Mouse (Mus musculus) heart, postnatal 10 days (tissue): ENCODE data around the gene Pip4k2b. TPM values are rescaled to one million over a fixed set of nuclear protein-coding genes. Genes with fewer than 3 reads are reported as not detected.
"Not testable (repeated sequence)": the region's sequence is repeated elsewhere in the genome, so short reads cannot be mapped to it uniquely, and the experiment has no call there.

Source experiments
- DNase-seq, 2 experiments: peaks; one replicate each; pipeline ENCODE4 v3.0.0; 2021
- intact Hi-C: fragments of 180-260 bp; cut with DNase I; formaldehyde crosslinking; loops from one replicate; pipeline ENCODE4 v1.15.1; 2025
- total RNA-seq, 2 experiments: library from RNA; stranded (reverse); gene quantifications; 2 replicates each; pipeline ENCODE4 v1.2.3; 2021

The Pip4k2b gene
- total RNA-seq, result 10 to 100 TPM; 19.4 to 26.7 TPM

GRCm38 (mm10) chr11:97744063-97744717 lies at the start of gene Pip4k2b:
TSS of gene Pip4k2b (minus strand) at chr11:97744704.
- DNase-seq, result no peak

DNA sequence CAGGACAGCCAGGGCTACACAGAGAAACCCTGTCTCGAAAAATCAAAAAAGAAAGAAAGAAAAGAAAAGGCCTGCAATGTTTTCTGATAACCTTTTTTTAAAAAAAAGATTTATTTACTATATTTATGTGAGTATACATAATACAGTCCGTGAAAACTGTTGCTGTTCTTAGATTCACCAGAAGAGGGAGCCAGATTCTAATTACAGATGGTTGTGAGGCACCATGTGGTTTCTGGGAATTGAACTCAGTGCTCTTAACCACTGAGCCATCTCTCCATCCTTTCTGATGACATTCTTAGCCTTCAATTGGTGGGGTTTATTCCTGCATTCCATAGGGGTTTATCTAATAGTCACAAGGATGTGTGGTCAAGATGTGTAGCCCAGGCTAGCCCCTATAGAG lies 48.7 kb upstream of the Pip4k2b start:
- DNase-seq, result peak in 1 of 2 experiments; percentile 76
- intact Hi-C loops, result no loop called here

More at GRCm38 (mm10) chr11:97744063-97744717, at the start of gene Pip4k2b:
- intact Hi-C loops, result loop anchor here (1.0 kb wide), 1 partner anchor 41 kb away; the partner anchor contains the start of gene Psmb3

- intact Hi-C loops, DNase-seq: not testable (repeated sequence)
These were observed 46.4 kb upstream of the Pip4k2b start for GRCm38 (mm10) chr11:97790778-97791438.

DNA sequence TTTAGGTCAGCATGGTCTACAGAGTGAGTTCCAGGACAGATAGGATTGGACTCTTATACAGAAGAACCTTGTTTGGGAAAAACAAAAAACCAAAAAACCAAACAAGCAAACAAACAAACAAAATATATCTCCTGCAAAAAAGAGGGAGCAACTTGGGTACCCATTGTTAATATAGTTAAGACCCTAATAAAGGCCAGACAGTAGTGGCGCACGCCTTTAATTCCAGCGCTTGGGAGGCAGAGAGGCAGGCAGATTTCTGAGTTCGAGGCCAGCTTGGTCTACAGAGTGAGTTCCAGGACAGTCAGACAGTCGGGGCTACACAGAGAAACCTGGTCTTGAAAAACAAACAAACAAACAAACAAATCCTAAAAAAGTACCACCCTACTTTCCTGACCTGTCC lies 45.2 kb upstream of the Pip4k2b start:
- intact Hi-C loops, result no loop called here
- no peak for DNase-seq

DNA sequence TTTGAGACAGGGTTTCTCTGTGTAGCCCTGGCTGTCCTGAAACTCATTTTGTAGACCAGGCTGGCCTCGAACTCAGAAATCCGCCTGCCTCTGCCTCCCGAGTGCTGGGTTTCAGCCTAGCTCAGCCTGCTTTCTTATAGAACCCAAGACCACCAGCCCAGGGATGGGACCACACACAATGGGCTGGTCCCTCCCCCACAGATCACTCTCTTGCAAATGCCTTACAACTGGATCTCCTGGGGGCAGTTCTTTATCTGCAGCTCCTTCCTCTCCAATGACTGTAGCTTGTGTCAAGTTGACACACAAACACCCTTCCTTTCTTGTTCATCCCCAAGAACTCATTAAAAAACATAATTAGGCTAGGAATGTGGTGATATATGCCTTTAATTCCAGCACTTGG lies 43.5 kb upstream of the Pip4k2b start:
- no peak for DNase-seq
- intact Hi-C loops, result no loop called here

- DNase-seq, result no peak
- intact Hi-C loops, result loop anchor here (5.0 kb wide), 1 partner anchor 205 kb away; the partner anchor contains the start of gene Plxdc1
These were observed 38.0 kb upstream of the Pip4k2b start for GRCm38 (mm10) chr11:97782564-97782895.

GRCm38 (mm10) chr11:97781832-97782563 lies 37.5 kb upstream of the Pip4k2b start, which contains the start of gene Rpl23:
TSS of gene Rpl23 (minus strand) at chr11:97782437.
- intact Hi-C loops, result loop anchor here (5.0 kb wide), 1 partner anchor 205 kb away; the partner anchor contains the start of gene Plxdc1

GRCm38 (mm10) chr11:97781478-97781831 lies 37.0 kb upstream of the Pip4k2b start:
- intact Hi-C loops, result loop anchor here (5.0 kb wide), 1 partner anchor 206 kb away; the partner anchor contains the start of gene Plxdc1
- DNase-seq, result no peak

More at GRCm38 (mm10) chr11:97781832-97782563, 37.5 kb upstream of the Pip4k2b start, which contains the start of gene Rpl23:
- peak; percentile 99 to 100 for DNase-seq

DNA sequence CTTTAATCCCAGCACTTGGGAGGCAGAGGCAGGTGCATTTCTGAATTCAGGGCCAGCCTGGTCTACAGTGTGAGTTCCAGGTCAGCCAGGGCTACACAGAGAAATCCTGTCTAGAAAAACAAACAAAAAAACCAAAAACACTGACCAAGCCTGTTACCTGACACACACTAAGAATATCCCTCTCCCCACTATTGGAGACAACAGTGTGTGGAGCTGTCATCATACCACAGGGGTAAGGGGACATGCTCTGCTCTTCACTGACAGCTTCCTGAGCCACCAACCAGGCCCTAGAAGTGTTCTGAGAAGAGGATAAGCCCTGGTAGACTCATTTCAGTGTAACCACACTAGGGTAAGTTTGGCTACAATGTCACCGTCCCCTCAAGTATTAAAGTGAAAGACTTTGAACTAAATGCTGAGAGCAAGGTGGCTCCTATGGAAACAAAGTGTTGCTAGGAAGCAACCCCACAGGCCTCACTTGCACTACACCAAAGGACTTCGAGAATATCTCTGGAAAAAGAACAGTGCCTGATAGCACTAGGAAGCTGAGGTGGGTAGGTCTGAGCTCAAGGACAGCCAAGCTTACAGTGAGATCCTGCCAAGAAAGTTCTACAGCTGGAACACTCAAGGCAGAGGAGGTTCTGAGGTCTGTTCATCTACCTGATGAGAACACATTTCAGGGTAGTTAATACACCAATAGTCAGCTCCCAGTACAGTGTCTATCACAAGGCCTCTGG lies 35.6 kb upstream of the Pip4k2b start:
- no peak for DNase-seq
- intact Hi-C loops, result loop anchor here (5.0 kb wide), 1 partner anchor 207 kb away; the partner anchor contains the start of gene Plxdc1

DNA sequence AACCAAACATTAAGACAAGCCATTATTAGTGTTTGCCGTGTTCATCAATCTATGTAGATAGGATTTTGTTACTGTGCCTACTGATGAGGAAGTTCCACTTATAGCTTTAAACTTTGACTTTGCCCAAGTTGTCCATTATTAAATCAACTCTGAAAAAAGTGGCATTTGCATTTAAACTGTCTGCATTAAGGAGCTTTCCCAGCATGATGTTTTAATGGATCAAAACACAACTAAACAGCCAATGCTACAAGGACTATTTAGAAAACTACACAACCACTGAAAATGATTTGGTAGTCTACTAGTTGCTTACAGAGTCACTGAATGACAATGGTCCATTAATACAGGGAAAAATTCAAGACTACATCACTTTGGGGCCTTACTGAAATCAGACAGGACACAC lies 34.4 kb upstream of the Pip4k2b start:
- intact Hi-C loops, result no loop called here
- no peak for DNase-seq

DNA sequence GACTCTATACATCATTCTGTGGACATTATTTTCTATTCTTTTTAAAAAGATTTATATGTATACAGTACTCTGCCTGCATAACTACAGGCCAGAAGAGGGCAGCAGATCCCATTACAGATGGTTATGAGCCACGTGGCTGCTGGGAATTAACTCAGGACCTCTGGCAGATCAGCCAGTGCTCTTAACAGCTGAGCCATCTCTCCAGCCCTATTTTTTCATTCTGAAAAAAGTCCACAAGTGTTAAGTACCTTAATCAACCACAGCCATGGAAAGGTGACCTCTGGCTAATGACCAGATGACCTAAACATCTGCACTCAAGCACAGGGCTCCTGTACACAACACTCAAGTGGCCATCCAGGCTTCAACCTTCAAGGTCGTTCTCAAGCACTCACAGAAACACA lies 32.6 kb upstream of the Pip4k2b start:
- intact Hi-C loops, result no loop called here
- peak; percentile 24 to 38 for DNase-seq

DNA sequence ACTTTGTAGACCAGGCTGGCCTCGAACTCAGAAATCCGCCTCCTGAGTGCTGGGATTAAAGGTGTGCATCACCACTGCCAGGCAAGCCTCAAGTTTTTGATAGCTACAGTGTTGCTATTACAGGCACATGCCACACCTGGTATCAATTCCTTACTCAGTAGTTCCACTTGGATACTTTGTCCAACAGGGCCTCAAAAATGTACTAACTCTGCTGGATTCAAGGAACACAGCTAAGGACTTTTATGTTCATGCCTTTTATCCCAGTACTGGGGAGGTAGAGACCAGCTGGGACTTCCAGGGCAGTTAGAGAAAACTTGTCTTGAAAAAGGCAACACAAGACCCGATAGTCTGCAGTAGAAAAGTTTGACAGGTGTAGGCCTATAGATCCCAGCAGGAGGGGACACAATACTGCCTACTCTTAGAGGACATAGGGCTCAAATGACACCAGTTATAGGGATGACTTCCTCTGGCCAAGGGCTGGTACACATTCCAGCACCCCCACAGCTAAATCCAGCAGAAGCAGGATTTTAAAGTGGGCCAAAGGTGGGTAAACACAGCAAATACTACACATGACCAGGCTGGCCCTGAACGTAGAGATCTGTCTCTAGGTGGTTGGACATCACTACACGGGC lies 32.1 kb upstream of the Pip4k2b start:
- intact Hi-C loops, result no loop called here
- DNase-seq, result no peak

- intact Hi-C loops, result no loop called here
- DNase-seq, result no peak
These were observed 31.4 kb upstream of the Pip4k2b start, which contains the start of gene 1700001P01Rik for GRCm38 (mm10) chr11:97775808-97776496. TSS of gene 1700001P01Rik (minus strand) at chr11:97775918.

DNA sequence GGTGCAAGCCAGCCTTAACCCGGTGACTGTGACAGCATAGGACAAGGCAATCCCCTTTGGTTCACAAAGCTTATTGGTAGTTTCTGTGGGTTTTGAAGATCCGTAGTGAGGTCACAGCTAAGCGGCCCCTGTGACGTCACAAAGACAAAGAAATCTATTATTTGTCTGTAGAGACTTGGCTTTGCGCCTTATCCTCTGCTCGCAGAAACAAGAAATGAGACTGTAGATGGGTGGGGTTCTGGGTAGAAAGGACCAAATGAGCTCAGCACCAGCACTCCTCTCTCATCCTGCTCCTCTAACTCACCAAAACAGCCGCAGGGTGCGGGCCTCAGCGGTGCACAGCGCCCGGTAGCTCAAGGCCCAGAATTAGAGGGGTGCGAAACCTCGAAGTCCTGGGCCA lies 30.7 kb upstream of the Pip4k2b start:
- DNase-seq, result no peak
- intact Hi-C loops, result no loop called here

DNA sequence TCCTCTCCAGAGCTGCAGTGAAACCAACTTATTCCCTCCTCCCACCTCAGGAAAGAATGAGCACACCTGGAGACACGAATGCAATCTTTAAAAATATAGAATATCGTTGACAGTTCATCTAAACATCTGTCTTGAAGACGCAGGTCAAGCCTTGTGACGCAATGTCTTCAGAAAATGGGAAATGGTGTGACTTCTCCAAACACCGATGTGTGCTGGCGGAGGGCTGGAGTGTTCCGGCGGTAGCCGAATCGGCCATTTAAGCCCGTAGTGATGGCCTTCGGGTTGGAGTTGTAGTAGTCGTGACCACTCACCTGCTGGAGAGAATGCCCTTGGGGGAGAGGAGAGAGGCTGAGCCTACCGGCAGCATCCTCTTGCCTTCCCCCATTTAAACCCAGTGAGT lies 26.9 kb upstream of the Pip4k2b start:
- no peak for DNase-seq
- intact Hi-C loops, result no loop called here

DNA sequence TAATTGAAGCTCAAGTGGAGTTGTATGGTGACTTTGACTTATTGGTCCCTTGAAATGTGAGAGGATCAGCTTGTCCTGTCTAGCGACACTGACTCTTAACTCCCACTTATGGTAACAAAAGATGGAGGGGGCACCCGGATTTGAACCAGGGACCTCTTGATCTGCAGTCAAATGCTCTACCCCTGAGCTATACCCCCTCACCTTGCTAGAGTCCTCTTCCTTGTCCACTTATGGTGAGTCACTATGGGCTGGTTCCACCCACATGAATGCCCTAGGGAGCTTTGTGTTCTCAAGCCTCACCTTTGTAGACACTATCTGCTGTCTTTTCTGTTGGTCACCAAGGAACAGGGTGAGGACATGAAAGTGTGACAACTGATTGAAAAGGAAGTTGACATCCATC lies 25.2 kb upstream of the Pip4k2b start:
- no peak for DNase-seq
- intact Hi-C loops, result no loop called here

DNA sequence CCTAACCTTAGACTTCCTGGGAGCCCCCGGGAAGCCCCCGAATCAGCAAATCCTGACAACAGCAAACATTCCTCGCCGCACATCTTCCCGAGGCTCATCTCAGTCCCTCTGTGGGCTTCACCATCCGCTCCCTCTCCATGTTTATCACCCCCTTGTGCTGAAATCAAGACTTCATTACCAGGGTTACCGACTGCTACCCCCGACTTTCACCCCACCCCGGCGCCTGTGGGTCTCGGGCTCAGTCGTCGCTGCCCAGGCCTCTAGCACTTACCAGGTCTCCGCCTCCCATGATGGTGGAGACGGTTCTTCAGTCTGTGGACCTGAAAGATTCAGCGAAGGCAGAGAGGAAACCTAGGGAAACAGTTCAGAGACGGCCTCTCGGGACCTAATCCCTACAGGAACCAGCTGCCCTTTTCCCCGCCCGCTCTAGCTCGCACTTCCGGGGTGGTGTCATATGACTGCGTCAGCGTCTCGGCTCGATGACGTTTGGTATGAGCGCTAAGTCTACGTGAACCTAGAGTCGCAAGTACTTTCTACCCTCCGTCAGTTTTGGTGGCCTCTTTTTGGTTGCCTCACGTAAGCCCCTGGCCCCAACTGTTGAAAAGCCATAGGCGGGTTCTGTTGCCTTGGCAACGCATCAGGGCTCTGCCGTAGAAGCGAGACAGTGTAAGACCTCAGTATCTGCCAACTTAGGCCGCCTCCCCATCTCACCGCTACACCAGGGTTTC lies 21.8 kb upstream of the Pip4k2b start, which contains the start of gene Cwc25:
Gene Cwc25 (minus strand): TSS at position 403 of the 728 bp plus-strand sequence.
- intact Hi-C loops, result no loop called here
- peak; percentile 97 to 98 for DNase-seq

DNA sequence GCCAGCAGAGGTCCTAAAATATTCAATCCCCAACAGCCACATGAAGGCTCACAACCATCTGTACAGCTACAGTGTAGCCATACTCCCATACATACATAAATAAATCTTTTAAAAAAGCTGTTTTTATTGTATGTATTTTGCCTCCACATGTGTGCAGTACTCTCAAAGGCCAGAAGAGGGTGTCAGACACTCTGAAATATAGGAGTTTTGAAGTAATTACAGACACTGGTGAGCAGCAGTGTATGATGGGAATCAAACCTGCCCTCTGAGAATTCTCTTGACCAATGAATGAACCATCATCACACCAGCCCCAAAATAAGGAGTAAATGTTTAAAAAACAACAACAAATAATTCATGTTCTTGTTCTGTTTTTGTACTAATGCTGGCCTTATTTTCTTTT lies 17.1 kb upstream of the Pip4k2b start:
- DNase-seq, result no peak
- intact Hi-C loops, result no loop called here

DNA sequence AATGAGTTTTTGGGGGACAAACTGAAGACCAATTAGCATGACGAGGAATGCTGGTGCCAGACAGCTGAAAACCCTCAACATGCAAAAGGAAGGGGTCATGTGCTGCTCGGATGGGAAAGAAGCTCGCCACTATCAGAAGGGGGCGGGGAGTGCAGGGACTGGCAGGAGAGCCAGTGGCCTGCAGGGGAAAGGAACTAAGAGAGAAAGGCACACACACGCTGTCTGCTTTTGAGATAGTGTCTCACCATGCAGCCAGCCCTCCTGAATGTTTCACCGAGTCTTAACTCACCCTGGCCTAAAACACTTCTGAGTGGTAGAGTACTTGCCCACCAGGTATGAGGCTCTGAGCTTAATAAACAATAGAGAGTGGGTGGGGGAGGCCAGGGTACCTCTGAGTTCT lies 14.4 kb upstream of the Pip4k2b start:
- no peak for DNase-seq
- intact Hi-C loops, result no loop called here
